Mouse (Mus musculus): ENCODE results near the gene Atf3. TPM values are rescaled to one million over a fixed set of nuclear protein-coding genes. Genes with fewer than 3 reads are reported as not detected.

The Atf3 gene
- polyA plus RNA-seq, 1 experiment from 2014 or later = 3.2 TPM

DNA sequence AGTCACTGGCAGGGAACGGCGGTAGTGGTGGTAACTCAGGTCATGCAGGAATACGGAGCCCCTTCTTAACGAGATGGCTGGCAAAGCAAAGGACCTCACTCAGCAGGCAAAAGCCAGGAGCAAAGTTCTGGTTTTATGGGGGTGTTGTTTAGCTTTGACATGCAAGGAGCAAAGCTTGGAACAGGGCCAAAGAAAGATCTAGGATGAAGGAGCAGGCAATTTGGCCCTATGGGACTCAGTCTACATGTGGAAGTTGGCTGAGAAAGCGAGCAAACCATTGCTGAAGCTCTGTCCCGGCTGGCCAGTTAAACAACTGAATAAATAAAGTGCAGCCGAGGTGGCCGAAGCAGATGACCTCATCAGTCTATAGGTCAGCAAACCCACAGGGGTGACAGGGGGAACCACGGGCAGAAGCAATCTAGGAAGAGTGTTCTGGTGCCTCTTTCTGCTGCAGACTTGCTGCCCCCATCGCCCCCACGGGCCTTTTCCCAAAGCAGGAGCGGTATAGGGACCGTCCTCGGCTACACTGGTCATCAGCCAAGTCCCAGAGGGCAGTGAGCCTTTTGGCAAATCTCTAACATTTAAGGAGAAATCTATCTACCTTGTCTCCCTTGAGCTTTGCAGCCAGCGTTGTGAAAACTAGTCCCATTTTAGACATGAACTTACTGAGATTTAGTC lies 39.2 kb downstream of the Atf3 start:
- Histone ChIP-seq H3K4me2 (ENCODE audit: low read length) (no peak overlapping the region), H3K4me1 (replicated peaks; ENCODE audit: insufficient read depth, low read length) (peaks cover 20% of the 10 kb centered on the region; the same call in 1 of the 2 replicates), H3K4me3 (replicated peaks; ENCODE audit: low read depth, low read length) (no peak overlapping the region), H3K9me3 (replicated peaks; ENCODE audit: low read length) (no peaks in the 10 kb centered on the region), H3K9ac (ENCODE audit: low read depth, low read length) (no peak overlapping the region), H3K27ac (no peak overlapping the region), H3K27me3 (ENCODE audit: insufficient read depth, low read length) (no peaks in the 10 kb centered on the region), H3K36me3 (ENCODE audit: insufficient read depth, low read length) (no peaks in the 10 kb centered on the region)
- ATAC-seq (replicated peaks; ENCODE audit: low FRiP score, low read depth) = no peak
- no peak for TF ChIP-seq CTCF (IDR thresholded peaks at IDR 0.05; ENCODE audit: low read depth)
- peak; percentile 49 for DNase-seq (ENCODE audit: low spot score)
- WGBS = 23% methylated on average over 15 of the region's 15 CpGs

GRCm38 (mm10) chr1:191176887-191177286 lies 41.0 kb downstream of the Atf3 start:
- no peaks in the 10 kb centered on the region for H3K36me3 ChIP-seq (ENCODE audit: insufficient read depth, low read length)
- no peak for ATAC-seq (replicated peaks; ENCODE audit: low FRiP score, low read depth)
- no peak overlapping the region for H3K9ac ChIP-seq (ENCODE audit: low read depth, low read length)
- no peak overlapping the region for H3K27ac ChIP-seq
- no peak for TF ChIP-seq CTCF (IDR thresholded peaks at IDR 0.05; ENCODE audit: low read depth)
- no peak overlapping the region for H3K4me2 ChIP-seq (ENCODE audit: low read length)
- H3K4me1 ChIP-seq (replicated peaks; ENCODE audit: insufficient read depth, low read length) = peaks cover 19% of the 10 kb centered on the region; the same call in 1 of the 2 replicates
- no peaks in the 10 kb centered on the region for H3K27me3 ChIP-seq (ENCODE audit: insufficient read depth, low read length)
- H3K4me3 ChIP-seq (replicated peaks; ENCODE audit: low read depth, low read length) = no peak overlapping the region
- DNase-seq (ENCODE audit: low spot score) = no peak
- WGBS = 77% methylated on average over 7 of the region's 7 CpGs
- H3K9me3 ChIP-seq (replicated peaks; ENCODE audit: low read length) = no peaks in the 10 kb centered on the region

DNA sequence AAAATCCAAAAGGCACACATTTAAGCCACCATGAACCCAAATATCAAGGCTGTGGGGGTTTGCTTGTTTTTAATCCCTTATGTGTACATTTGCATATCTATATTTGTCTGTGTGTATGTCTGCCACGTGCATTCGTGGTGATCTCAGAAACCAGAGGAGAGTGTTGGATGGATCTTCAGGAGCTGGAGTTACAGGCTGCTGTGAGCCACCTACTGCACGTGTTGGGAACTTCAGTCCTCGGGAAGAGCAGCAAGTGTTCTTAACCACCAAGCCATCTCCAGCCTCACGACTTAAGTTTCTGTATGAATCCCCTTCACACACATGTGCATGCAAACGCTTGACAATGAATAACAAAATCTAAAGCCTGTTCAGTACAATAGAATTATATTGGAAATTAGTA lies 45.4 kb downstream of the Atf3 start:
- WGBS = 17% methylated on average over 6 of the region's 6 CpGs
- H3K27me3 ChIP-seq (ENCODE audit: insufficient read depth, low read length) = no peaks in the 10 kb centered on the region
- H3K27ac ChIP-seq = no peak overlapping the region
- H3K4me1 ChIP-seq (replicated peaks; ENCODE audit: insufficient read depth, low read length) = no peaks in the 10 kb centered on the region
- no peak overlapping the region for H3K9ac ChIP-seq (ENCODE audit: low read depth, low read length)
- no peaks in the 10 kb centered on the region for H3K9me3 ChIP-seq (replicated peaks; ENCODE audit: low read length)
- no peaks in the 10 kb centered on the region for H3K36me3 ChIP-seq (ENCODE audit: insufficient read depth, low read length)
- H3K4me3 ChIP-seq (replicated peaks; ENCODE audit: low read depth, low read length) = no peak overlapping the region
- TF ChIP-seq CTCF (IDR thresholded peaks at IDR 0.05; ENCODE audit: low read depth) = peak; percentile 75
- no peak overlapping the region for H3K4me2 ChIP-seq (ENCODE audit: low read length)
- ATAC-seq (replicated peaks; ENCODE audit: low FRiP score, low read depth) (no peak), DNase-seq (ENCODE audit: low spot score) (peak; percentile 76)

DNA sequence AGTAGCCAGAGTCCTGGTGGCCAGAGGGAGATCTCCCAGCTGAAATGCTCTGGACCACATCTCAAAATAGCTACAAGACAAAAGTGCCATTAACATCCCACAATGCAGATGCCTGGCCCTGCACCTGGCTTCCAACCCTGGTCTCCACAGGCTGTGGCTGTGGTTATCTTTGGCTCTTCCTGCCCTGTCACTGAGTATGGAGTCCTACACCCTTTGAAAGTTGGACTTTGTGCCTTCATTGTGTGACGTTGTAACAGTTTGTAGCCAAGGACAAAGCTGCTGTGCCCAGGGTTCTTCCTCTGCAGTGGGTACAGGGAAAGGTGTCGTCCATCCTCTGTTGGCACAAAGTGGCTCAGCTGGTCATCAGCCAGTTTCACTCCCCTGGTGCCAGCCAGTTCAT lies 47.4 kb downstream of the Atf3 start:
- no peak overlapping the region for H3K4me3 ChIP-seq (replicated peaks; ENCODE audit: low read depth, low read length)
- H3K27me3 ChIP-seq (ENCODE audit: insufficient read depth, low read length) = no peaks in the 10 kb centered on the region
- no peak overlapping the region for H3K27ac ChIP-seq
- no peaks in the 10 kb centered on the region for H3K9me3 ChIP-seq (replicated peaks; ENCODE audit: low read length)
- no peak overlapping the region for H3K4me2 ChIP-seq (ENCODE audit: low read length)
- ATAC-seq (replicated peaks; ENCODE audit: low FRiP score, low read depth) (no peak), DNase-seq (ENCODE audit: low spot score) (no peak)
- H3K9ac ChIP-seq (ENCODE audit: low read depth, low read length) = no peak overlapping the region
- H3K4me1 ChIP-seq (replicated peaks; ENCODE audit: insufficient read depth, low read length) = no peaks in the 10 kb centered on the region
- 84% methylated on average over 2 of the region's 2 CpGs for WGBS
- H3K36me3 ChIP-seq (ENCODE audit: insufficient read depth, low read length) = no peaks in the 10 kb centered on the region
- TF ChIP-seq CTCF (IDR thresholded peaks at IDR 0.05; ENCODE audit: low read depth) = no peak

DNA sequence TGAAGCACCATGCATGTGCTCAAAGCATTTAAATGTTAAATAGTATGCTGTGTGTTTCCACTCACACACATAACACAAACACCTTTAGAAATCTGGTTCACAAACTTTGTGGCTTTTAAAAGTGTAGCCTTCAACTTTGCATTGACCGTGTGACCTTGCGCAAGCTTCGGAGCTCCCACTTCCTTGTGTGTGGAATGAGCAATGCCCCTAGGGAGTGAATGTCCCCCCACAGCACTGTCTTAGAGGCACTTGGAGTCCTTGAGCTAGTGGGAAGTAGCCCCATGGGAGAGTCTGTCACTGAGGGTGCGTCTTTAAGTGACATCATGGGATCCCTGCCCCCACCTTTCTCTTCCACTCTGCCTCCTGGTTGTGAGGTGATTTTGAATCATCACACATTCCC lies 51.6 kb downstream of the Atf3 start:
- ATAC-seq (replicated peaks; ENCODE audit: low FRiP score, low read depth) = no peak; the same call in 1 of the 2 replicates
- Histone ChIP-seq H3K4me2 (ENCODE audit: low read length) (no peak overlapping the region), H3K36me3 (ENCODE audit: insufficient read depth, low read length) (no peaks in the 10 kb centered on the region), H3K4me1 (replicated peaks; ENCODE audit: insufficient read depth, low read length) (no peaks in the 10 kb centered on the region), H3K27ac (no peak overlapping the region), H3K4me3 (replicated peaks; ENCODE audit: low read depth, low read length) (no peak overlapping the region), H3K9me3 (replicated peaks; ENCODE audit: low read length) (no peaks in the 10 kb centered on the region), H3K9ac (ENCODE audit: low read depth, low read length) (no peak overlapping the region), H3K27me3 (ENCODE audit: insufficient read depth, low read length) (no peaks in the 10 kb centered on the region)
- TF ChIP-seq CTCF (IDR thresholded peaks at IDR 0.05; ENCODE audit: low read depth) = no peak
- DNase-seq (ENCODE audit: low spot score) = no peak
- WGBS = 69% methylated on average over 4 of the region's 4 CpGs

GRCm38 (mm10) chr1:191164717-191165116 lies 53.1 kb downstream of the Atf3 start, which contains the start of gene Fam71a:
Gene Fam71a (minus strand): TSS chr1:191164817.
- DNase-seq (ENCODE audit: low spot score) = peak; percentile 12
- H3K4me2 ChIP-seq (ENCODE audit: low read length) = no peak within 1 kb of the TSS
- no peaks in the 10 kb centered on the region for H3K36me3 ChIP-seq (ENCODE audit: insufficient read depth, low read length)
- no peak within 1 kb of the TSS for H3K27ac ChIP-seq
- no peak for ATAC-seq (replicated peaks; ENCODE audit: low FRiP score, low read depth)
- no peaks in the 10 kb centered on the region; the same call in 1 of the 2 replicates for H3K9me3 ChIP-seq (replicated peaks; ENCODE audit: low read length)
- H3K9ac ChIP-seq (ENCODE audit: low read depth, low read length) = no peak within 1 kb of the TSS
- H3K27me3 ChIP-seq (ENCODE audit: insufficient read depth, low read length) = no peaks in the 10 kb centered on the region
- no peak for TF ChIP-seq CTCF (IDR thresholded peaks at IDR 0.05; ENCODE audit: low read depth)
- H3K4me3 ChIP-seq (replicated peaks; ENCODE audit: low read depth, low read length) = no peak within 1 kb of the TSS
- H3K4me1 ChIP-seq (replicated peaks; ENCODE audit: insufficient read depth, low read length) = no peaks in the 10 kb centered on the region
- WGBS = 81% methylated on average over 3 of the region's 3 CpGs

Measured in kidney, postnatal 0 days (tissue).